Mouse (Mus musculus) hindbrain, embryonic 16.5 days (tissue): Measurements from ENCODE around the gene Krtap19-2. TPM values are rescaled to one million over a fixed set of nuclear protein-coding genes. Genes with fewer than 3 reads are reported as not detected.

Experiments
- ATAC-seq: fragments of 200-750 bp; cut with Nextera tagmentation; 2 replicates; pipeline ENCODE4 v1.8.0; 2017; ENCODE audit warnings: moderate TSS enrichment, moderate library complexity
- H3K27ac ChIP-seq: fragments of 300-500 bp; sonication (generic); 2 replicates; pipeline ENCODE4 v1.5.1; 2014; ENCODE audit warnings: low read depth, mild to moderate bottlenecking, control low read depth, low read length, moderate library complexity
- H3K27me3 ChIP-seq: fragments of 300-500 bp; sonication (generic); replicated peaks from 2 replicates; pipeline ENCODE4 v1.6.1; 2014; ENCODE audit warnings: low read length; ENCODE audit not compliant: control insufficient read depth, insufficient read depth
- H3K36me3 ChIP-seq: fragments of 300-500 bp; sonication (generic); 2 replicates; pipeline ENCODE4 v1.6.1; 2014; ENCODE audit warnings: mild to moderate bottlenecking, low read length, moderate library complexity, mixed read lengths; ENCODE audit not compliant: control insufficient read depth, insufficient read depth
- H3K4me1 ChIP-seq: fragments of 300-500 bp; sonication (generic); 2 replicates; pipeline ENCODE4 v1.6.1; 2014; ENCODE audit warnings: low read depth, low read length; ENCODE audit not compliant: control insufficient read depth, insufficient read depth
- H3K4me2 ChIP-seq: fragments of 300-500 bp; sonication (generic); 2 replicates; pipeline ENCODE4 v1.6.1; 2014; ENCODE audit warnings: mild to moderate bottlenecking, low read length, control low read depth, moderate library complexity
- H3K4me3 ChIP-seq: fragments of 300-500 bp; sonication (generic); 2 replicates; pipeline ENCODE4 v1.5.1; 2014; ENCODE audit warnings: mild to moderate bottlenecking, low read length, control low read depth, moderate library complexity
- H3K9ac ChIP-seq: fragments of 300-500 bp; sonication (generic); 2 replicates; pipeline ENCODE4 v1.6.1; 2014; ENCODE audit warnings: low read depth, mild to moderate bottlenecking, control low read depth, low read length, moderate library complexity
- H3K9me3 ChIP-seq: fragments of 300-500 bp; sonication (generic); 2 replicates; pipeline ENCODE4 v1.6.1; 2014; ENCODE audit warnings: mild to moderate bottlenecking, low read length, moderate library complexity; ENCODE audit not compliant: control insufficient read depth
- whole genome bisulfite sequencing: fragments of 180-500 bp; shearing (Covaris S2); extraction: QIAGEN DNeasy Blood & Tissue Kit; methylation state at CpG from one replicate; pipeline ENCODE4 v1.1.7; 2014; 5-methylcytosine and 5-hydroxymethylcytosine counted together
- polyA plus RNA-seq: library from polyadenylated mRNA; unstranded; fragments of >200 nt; fragmentation: Nextera tagmentation; extraction: Ambion mirVana; gene quantifications from 2 replicates; pipeline ENCODE4 v1.2.1, GENCODE M21; 2015

Krtap19-2 gene
- polyA plus RNA-seq: not detected in 2 replicates

- H3K36me3 ChIP-seq: no peaks in the 10 kb centered on the region
- H3K4me3 ChIP-seq: no peak within 1 kb of the TSS
- no peak within 1 kb of the TSS for H3K4me2 ChIP-seq
- H3K9me3 ChIP-seq: no peaks in the 10 kb centered on the region
- H3K27ac ChIP-seq: no peak within 1 kb of the TSS
- WGBS: 96% methylated on average over 3 of the region's 3 CpGs
- no peak within 1 kb of the TSS for H3K9ac ChIP-seq
- no peaks in the 10 kb centered on the region for H3K4me1 ChIP-seq
- no peaks in the 10 kb centered on the region for H3K27me3 ChIP-seq
- ATAC-seq: no peak
Measured at GRCm38 (mm10) chr16:88874169-88874568, at the start of gene Krtap19-2. Krtap19-2 (minus strand) TSS chr16:88874269.

DNA sequence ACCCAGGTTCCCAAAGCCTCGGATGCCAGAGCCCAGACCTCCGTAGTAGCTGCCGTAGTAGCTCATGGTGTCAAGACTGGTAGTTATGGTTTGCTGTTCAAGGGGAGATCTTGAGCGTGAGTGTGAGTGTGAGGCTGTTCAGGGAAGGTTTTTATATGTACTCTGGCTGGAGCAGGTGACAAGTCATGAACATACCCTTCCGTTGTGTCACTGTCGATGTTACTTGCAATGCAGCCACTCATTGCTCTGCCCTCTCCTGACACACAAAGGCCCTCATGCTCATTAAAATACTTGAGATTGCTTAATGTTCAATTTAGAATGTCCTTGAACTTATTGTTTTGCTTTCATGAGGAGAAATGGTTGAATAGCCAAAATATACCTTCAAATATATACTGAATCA is 22.3 kb upstream of the Krtap19-2 start, which contains the start of gene Krtap19-5:
TSS of gene Krtap19-5 (minus strand) at position 101 of the 400 bp plus-strand sequence.
- Histone ChIP-seq H3K36me3 (no peaks in the 10 kb centered on the region), H3K4me1 (no peaks in the 10 kb centered on the region), H3K4me3 (no peak within 1 kb of the TSS), H3K27ac (no peak within 1 kb of the TSS), H3K9ac (no peak within 1 kb of the TSS), H3K27me3 (no peaks in the 10 kb centered on the region), H3K9me3 (no peaks in the 10 kb centered on the region), H3K4me2 (no peak within 1 kb of the TSS)
- ATAC-seq: no peak
- WGBS: 92% methylated on average over 6 of the region's 6 CpGs

- Histone ChIP-seq H3K4me1 (no peaks in the 10 kb centered on the region), H3K36me3 (no peaks in the 10 kb centered on the region), H3K27ac (no peak overlapping the region), H3K9ac (no peak overlapping the region), H3K9me3 (no peaks in the 10 kb centered on the region), H3K4me3 (no peak overlapping the region), H3K4me2 (no peak overlapping the region), H3K27me3 (no peaks in the 10 kb centered on the region)
- 81% methylated on average over 6 of the region's 6 CpGs for WGBS
- no peak for ATAC-seq
Measured at GRCm38 (mm10) chr16:88886870-88887269, 12.8 kb upstream of the Krtap19-2 start.

- 94% methylated on average over 5 of the region's 5 CpGs for WGBS
- Histone ChIP-seq H3K27me3 (no peaks in the 10 kb centered on the region), H3K4me2 (no peak within 1 kb of the TSS), H3K27ac (no peak within 1 kb of the TSS), H3K9me3 (no peaks in the 10 kb centered on the region), H3K4me1 (no peaks in the 10 kb centered on the region), H3K36me3 (no peaks in the 10 kb centered on the region), H3K4me3 (no peak within 1 kb of the TSS), H3K9ac (no peak within 1 kb of the TSS)
- no peak for ATAC-seq
Measured at GRCm38 (mm10) chr16:88884989-88885388, 10.9 kb upstream of the Krtap19-2 start, which contains the start of gene Krtap19-4. Krtap19-4 (minus strand) TSS chr16:88885089.

DNA sequence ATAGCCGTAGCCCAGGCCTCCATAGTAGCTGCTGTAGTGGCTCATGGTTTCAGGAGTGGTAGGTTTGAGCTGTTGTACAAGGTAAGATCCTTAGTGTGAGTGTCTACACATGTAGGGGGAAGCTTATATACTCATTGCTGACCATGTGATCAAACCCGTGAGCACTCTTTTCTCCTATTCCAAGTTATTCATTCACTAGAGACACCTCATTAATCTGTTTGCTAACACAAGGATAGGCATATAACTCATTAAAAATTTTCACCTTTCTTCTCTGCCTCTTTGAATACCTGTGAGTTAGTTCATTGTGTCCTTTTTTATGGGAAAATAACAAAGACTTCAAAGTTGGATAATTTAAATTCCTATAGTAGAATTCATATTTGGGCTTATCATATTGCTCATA is 3.9 kb upstream of the Krtap19-2 start, which contains the start of gene Krtap19-3:
TSS of gene Krtap19-3 (minus strand) at position 101 of the 400 bp plus-strand sequence.
- Histone ChIP-seq H3K9ac (no peak within 1 kb of the TSS), H3K9me3 (no peaks in the 10 kb centered on the region), H3K4me3 (no peak within 1 kb of the TSS), H3K27ac (no peak within 1 kb of the TSS), H3K4me2 (no peak within 1 kb of the TSS), H3K36me3 (no peaks in the 10 kb centered on the region), H3K27me3 (no peaks in the 10 kb centered on the region), H3K4me1 (no peaks in the 10 kb centered on the region)
- no peak for ATAC-seq
- WGBS: 88% methylated on average over 2 of the region's 2 CpGs

GRCm38 (mm10) chr16:88869311-88869710 is 4.8 kb downstream of the Krtap19-2 start, which contains the start of gene Krtap19-1:
Krtap19-1 (minus strand) TSS chr16:88869411.
- H3K27ac ChIP-seq: no peak within 1 kb of the TSS
- H3K27me3 ChIP-seq: no peaks in the 10 kb centered on the region
- WGBS: 90% methylated on average over 6 of the region's 6 CpGs
- H3K4me1 ChIP-seq: no peaks in the 10 kb centered on the region
- no peak for ATAC-seq
- no peaks in the 10 kb centered on the region for H3K36me3 ChIP-seq
- H3K4me3 ChIP-seq: no peak within 1 kb of the TSS
- no peak within 1 kb of the TSS for H3K4me2 ChIP-seq
- no peak within 1 kb of the TSS for H3K9ac ChIP-seq
- no peaks in the 10 kb centered on the region for H3K9me3 ChIP-seq

- 86% methylated on average over 4 of the region's 4 CpGs for WGBS
- no peak overlapping the region for H3K4me3 ChIP-seq
- H3K9ac ChIP-seq: no peak overlapping the region
- no peak overlapping the region for H3K27ac ChIP-seq
- H3K9me3 ChIP-seq: no peaks in the 10 kb centered on the region
- H3K4me1 ChIP-seq: no peaks in the 10 kb centered on the region
- no peaks in the 10 kb centered on the region for H3K36me3 ChIP-seq
- no peak for ATAC-seq
- no peak overlapping the region for H3K4me2 ChIP-seq
- H3K27me3 ChIP-seq: no peaks in the 10 kb centered on the region
Measured at GRCm38 (mm10) chr16:88864887-88865407, 9.1 kb downstream of the Krtap19-2 start.

- Histone ChIP-seq H3K4me3 (no peak overlapping the region), H3K4me1 (no peaks in the 10 kb centered on the region), H3K9ac (no peak overlapping the region), H3K4me2 (no peak overlapping the region), H3K27me3 (no peaks in the 10 kb centered on the region), H3K36me3 (no peaks in the 10 kb centered on the region), H3K27ac (no peak overlapping the region), H3K9me3 (no peaks in the 10 kb centered on the region)
- no peak for ATAC-seq
- WGBS: 16% methylated on average over 5 of the region's 5 CpGs
Measured at GRCm38 (mm10) chr16:88851450-88851849, 22.6 kb downstream of the Krtap19-2 start.

DNA sequence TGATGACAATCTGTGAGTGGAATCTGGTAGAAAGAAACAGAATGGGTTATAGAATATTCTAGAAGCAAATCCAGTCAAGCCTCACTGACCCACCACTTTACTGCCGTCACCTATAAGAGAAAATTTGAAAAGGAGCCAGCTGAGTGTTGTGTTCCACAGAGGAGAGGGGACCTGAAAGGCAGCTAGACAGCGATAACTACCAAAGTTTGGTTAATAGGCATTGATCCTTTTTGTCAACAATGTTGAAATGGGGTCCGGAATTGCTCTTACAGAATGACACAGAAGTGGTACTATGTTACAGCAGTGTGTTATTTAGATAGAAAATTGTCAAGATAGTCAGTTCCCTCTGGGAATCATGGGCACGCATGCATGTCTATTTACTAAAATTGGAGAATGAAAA is 25.5 kb downstream of the Krtap19-2 start:
- H3K36me3 ChIP-seq: no peaks in the 10 kb centered on the region
- no peak overlapping the region for H3K4me3 ChIP-seq
- no peaks in the 10 kb centered on the region for H3K9me3 ChIP-seq
- no peak overlapping the region for H3K27ac ChIP-seq
- no peak overlapping the region for H3K4me2 ChIP-seq
- ATAC-seq: no peak
- no peak overlapping the region for H3K9ac ChIP-seq
- H3K4me1 ChIP-seq: no peaks in the 10 kb centered on the region
- no peaks in the 10 kb centered on the region for H3K27me3 ChIP-seq
- 89% methylated on average over 4 of the region's 4 CpGs for WGBS
